Mouse (Mus musculus): Measurements from ENCODE around the gene Rex1bd. TPM values are rescaled to one million over a fixed set of nuclear protein-coding genes. Genes with fewer than 3 reads are reported as not detected.

The Rex1bd gene
- polyA plus RNA-seq (2012; ENCODE audit: low replicate concordance) = 130 and 215 TPM in 2 replicates

GRCm38 (mm10) chr8:70506328-70507026 is at the start of gene Rex1bd:
Gene Rex1bd (minus strand): TSS chr8:70506752.

GRCm38 (mm10) chr8:70539077-70539813 is 32.7 kb upstream of the Rex1bd start, which contains the start of gene Ell:
Gene Ell (plus strand): TSS chr8:70539457.

GRCm38 (mm10) chr8:70527512-70528181 is 21.1 kb upstream of the Rex1bd start, which contains the start of the genes Fkbp8 and Kxd1:
Gene Fkbp8 (plus strand): TSS chr8:70527724.
Gene Kxd1 (minus strand): TSS chr8:70527956.

GRCm38 (mm10) chr8:70510228-70510915 is 3.8 kb upstream of the Rex1bd start, which contains the start of gene Uba52:
Gene Uba52 (minus strand): TSS chr8:70510801.

GRCm38 (mm10) chr8:70492664-70493640 is 13.6 kb downstream of the Rex1bd start, which contains the start of gene Crlf1:
Gene Crlf1 (plus strand): TSS chr8:70493158.

GRCm38 (mm10) chr8:70486941-70487520 is 19.5 kb downstream of the Rex1bd start, which contains the start of gene Tmem59l:
Gene Tmem59l (minus strand): TSS chr8:70487358.

GRCm38 (mm10) chr8:70476333-70477268 is 30.0 kb downstream of the Rex1bd start, which contains the start of gene Klhl26:
Gene Klhl26 (minus strand): TSS chr8:70476968.

Other genes with a start within 250 kb of the Rex1bd start
- 14.2 and 18.3 TPM in 2 replicates for gene Homer3, start 223.9 kb downstream of the Rex1bd start, polyA plus RNA-seq (2012; ENCODE audit: low replicate concordance)
- 25.7 and 31.1 TPM in 2 replicates for gene Ddx49, start 204.3 kb downstream of the Rex1bd start, polyA plus RNA-seq (2012; ENCODE audit: low replicate concordance)
- gene Cope, start 204.2 kb downstream of the Rex1bd start, polyA plus RNA-seq (2012; ENCODE audit: low replicate concordance) = 177 and 198 TPM in 2 replicates
- 0.26 and 1.4 TPM in 2 replicates for gene Cers1, start 191.0 kb downstream of the Rex1bd start, polyA plus RNA-seq (2012; ENCODE audit: low replicate concordance)
- 0.27 and 0.54 TPM in 2 replicates for gene Gdf1, start 176.9 kb downstream of the Rex1bd start, polyA plus RNA-seq (2012; ENCODE audit: low replicate concordance)
- 89.7 and 137 TPM in 2 replicates for gene Upf1, start 153.5 kb downstream of the Rex1bd start, polyA plus RNA-seq (2012; ENCODE audit: low replicate concordance)
- gene Comp, start 133.2 kb downstream of the Rex1bd start, polyA plus RNA-seq (2012; ENCODE audit: low replicate concordance) = 0.09 and 0.41 TPM in 2 replicates
- gene Crtc1, start 67.2 kb downstream of the Rex1bd start, polyA plus RNA-seq (2012; ENCODE audit: low replicate concordance) = 23.0 and 38.0 TPM in 2 replicates
- 7.5 and 7.9 TPM in 2 replicates for gene Klhl26, start 29.8 kb downstream of the Rex1bd start, polyA plus RNA-seq (2012; ENCODE audit: low replicate concordance)
- gene Tmem59l, start 19.4 kb downstream of the Rex1bd start, polyA plus RNA-seq (2012; ENCODE audit: low replicate concordance) = 0.34 TPM in 1 of 2 replicates, not detected in the other
- 0.13 and 0.34 TPM in 2 replicates for gene Crlf1, start 13.6 kb downstream of the Rex1bd start, polyA plus RNA-seq (2012; ENCODE audit: low replicate concordance)
- gene Uba52, start 4.0 kb upstream of the Rex1bd start, polyA plus RNA-seq (2012; ENCODE audit: low replicate concordance) = 756 and 1,789 TPM in 2 replicates
- gene Fkbp8, start 21.0 kb upstream of the Rex1bd start, polyA plus RNA-seq (2012; ENCODE audit: low replicate concordance) = 658 and 1,767 TPM in 2 replicates
- 25.8 and 38.2 TPM in 2 replicates for gene Kxd1, start 21.2 kb upstream of the Rex1bd start, polyA plus RNA-seq (2012; ENCODE audit: low replicate concordance)
- 46.8 and 56.3 TPM in 2 replicates for gene Ell, start 32.7 kb upstream of the Rex1bd start, polyA plus RNA-seq (2012; ENCODE audit: low replicate concordance)
- gene Isyna1, start 87.6 kb upstream of the Rex1bd start, polyA plus RNA-seq (2012; ENCODE audit: low replicate concordance) = 123 and 176 TPM in 2 replicates
- gene Ssbp4, start 102.1 kb upstream of the Rex1bd start, polyA plus RNA-seq (2012; ENCODE audit: low replicate concordance) = 364 and 1,497 TPM in 2 replicates
- 40.3 and 51.0 TPM in 2 replicates for gene Lrrc25, start 109.4 kb upstream of the Rex1bd start, polyA plus RNA-seq (2012; ENCODE audit: low replicate concordance)
- gene Gdf15, start 125.7 kb upstream of the Rex1bd start, polyA plus RNA-seq (2012; ENCODE audit: low replicate concordance) = 0.58 and 1.2 TPM in 2 replicates
- gene Pgpep1, start 153.6 kb upstream of the Rex1bd start, polyA plus RNA-seq (2012; ENCODE audit: low replicate concordance) = 3.4 and 3.7 TPM in 2 replicates
- gene Lsm4, start 166.5 kb upstream of the Rex1bd start, polyA plus RNA-seq (2012; ENCODE audit: low replicate concordance) = 257 and 405 TPM in 2 replicates
- gene Jund, start 192.2 kb upstream of the Rex1bd start, polyA plus RNA-seq (2012; ENCODE audit: low replicate concordance) = 801 and 2,923 TPM in 2 replicates
- 0.03 TPM in 1 of 2 replicates, not detected in the other for gene Iqcn, start 196.7 kb upstream of the Rex1bd start, polyA plus RNA-seq (2012; ENCODE audit: low replicate concordance)
- gene Gm3336, start 211.8 kb upstream of the Rex1bd start, polyA plus RNA-seq (2012; ENCODE audit: low replicate concordance) = 0.20 TPM in 1 of 2 replicates, not detected in the other
- 8.2 and 8.4 TPM in 2 replicates for gene Pde4c, start 217.0 kb upstream of the Rex1bd start, polyA plus RNA-seq (2012; ENCODE audit: low replicate concordance)
- gene Rab3a, start 247.9 kb upstream of the Rex1bd start, polyA plus RNA-seq (2012; ENCODE audit: low replicate concordance) = 23.3 and 50.9 TPM in 2 replicates